Comparison of ENCODE assay signal across 21 mouse cellular contexts in the genomic region with DNA sequence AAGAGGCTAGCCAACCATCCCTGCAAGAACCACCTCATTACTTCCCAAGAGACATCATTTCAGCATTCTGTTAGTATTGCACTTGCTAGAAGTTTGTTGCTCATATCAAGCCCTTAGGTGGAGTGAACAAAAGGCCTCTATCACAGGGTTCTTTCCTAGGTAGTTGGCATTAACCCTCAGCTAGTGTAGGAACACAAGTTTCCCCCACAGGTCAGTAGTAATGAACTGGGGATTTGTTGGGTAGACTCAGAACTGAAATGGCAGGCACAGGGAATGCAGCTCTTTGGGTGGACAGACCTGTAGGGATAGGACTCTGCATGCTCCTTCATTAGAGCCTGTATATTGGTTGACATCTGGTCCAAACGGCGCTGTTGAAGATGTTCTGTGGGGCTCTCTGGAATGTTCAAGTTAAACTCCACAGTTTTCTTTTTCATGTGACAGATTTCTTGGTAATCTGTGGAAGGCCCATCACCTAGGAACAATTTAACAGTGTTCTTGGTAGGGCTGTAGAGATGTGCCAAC. TPM values are rescaled to one million over a fixed set of nuclear protein-coding genes. Genes with fewer than 3 reads are reported as not detected.
DNase-seq lines count a peak whose midpoint lies in the region; ATAC-seq and TF ChIP-seq lines count a peak whose summit lies in the region.
"Had no signal": no experiment of that assay in that cellular context is flagged by ENCODE, and none has a peak within 500 bp of the region (broad histone marks: within the 10 kb centered on the region; RNA-seq: fewer than 3 reads in every experiment).

No protein-coding gene starts in this region.

- ATAC-seq in megakaryocyte, adult 5-6 weeks (ENCODE audit: poor library complexity, severe bottlenecking): no peak
- ATAC-seq in liver, embryonic 11.5 days (replicated peaks; ENCODE audit: low FRiP score): no peak
- no peak for ATAC-seq in hindbrain, embryonic 11.5 days (ENCODE audit: low FRiP score)
- ATAC-seq: forebrain, postnatal 0 days had no signal

- 81% methylated on average over 2 of the region's 2 CpGs for WGBS in liver, embryonic 11.5 days
- WGBS in macrophage (ENCODE audit: missing documents): 85% methylated on average over 2 of the region's 2 CpGs
- 88% methylated on average over 2 of the region's 2 CpGs for WGBS in limb, embryonic 10.5 days
- 98% methylated on average over 2 of the region's 2 CpGs for WGBS in hindbrain, embryonic 11.5 days

- TF ChIP-seq EP300 in MEL (IDR thresholded peaks at IDR 0.05; ENCODE audit: low read depth in 1 of 2, low read length in 2 of 2): no peak

- H3K79me2 ChIP-seq in MEL (ENCODE audit: control insufficient read depth, insufficient read depth, low read length, poor library complexity) (peaks cover 25% of the 10 kb centered on the region), macrophage (ENCODE audit: inconsistent target) (peaks cover 40% of the 10 kb centered on the region)

- DNase-seq in MEL (ENCODE audit: low read depth, low spot score): peak; percentile 39
- DNase-seq in liver, embryonic 11.5 days (ENCODE audit: low spot score): no peak
- no peak for DNase-seq in limb, embryonic 10.5 days (ENCODE audit: low spot score)
- DNase-seq in hindbrain, embryonic 11.5 days (ENCODE audit: low spot score): no peak
- DNase-seq in ovary, adult 18-20 months (ENCODE audit: low spot score): no peak
- DNase-seq: adrenal gland, adult 8-10 months; cerebellum, postnatal 10 days; forebrain, postnatal 0 days; heart, adult 18-20 months; kidney, adult 8-10 months; left cerebral cortex, postnatal 4 days; lung, adult 2 months had no signal

- peaks cover 33% of the 10 kb centered on the region for H3K36me3 ChIP-seq in megakaryocyte, embryonic 14.5 days (replicated peaks; ENCODE audit: low read length)
- H3K36me3 ChIP-seq in MEL (ENCODE audit: control insufficient read depth in 1 of 2, insufficient read depth in 2 of 2, low read length in 2 of 2) (peaks cover 14 to 30% of the 10 kb centered on the region in 2 experiments), macrophage (ENCODE audit: inconsistent target) (0 out of 2 replicates have a peak, but pooled peaks cover 5% of the 10 kb centered on the region)
- H3K36me3 ChIP-seq in liver, embryonic 11.5 days (ENCODE audit: control insufficient read depth, insufficient read depth, low read length): peaks cover 27% of the 10 kb centered on the region
- peaks cover 30% of the 10 kb centered on the region for H3K36me3 ChIP-seq in limb, embryonic 10.5 days
- peaks cover 6% of the 10 kb centered on the region; the same call in 1 of the 2 replicates for H3K36me3 ChIP-seq in hindbrain, embryonic 11.5 days (ENCODE audit: control insufficient read depth, insufficient read depth, low read length)

- H3K4me2 ChIP-seq in liver, embryonic 11.5 days: no peak overlapping the region
- no peak overlapping the region for H3K4me2 ChIP-seq in hindbrain, embryonic 11.5 days (replicated peaks; ENCODE audit: low read depth, low read length)
- H3K4me2 ChIP-seq: embryonic facial prominence, embryonic 12.5 days; heart, embryonic 15.5 days; midbrain, embryonic 12.5 days; neural tube, embryonic 13.5 days had no signal

- H3K4me1 ChIP-seq in megakaryocyte, embryonic 14.5 days: peaks cover 82% of the 10 kb centered on the region
- peaks cover 7 to 30% of the 10 kb centered on the region in 2 experiments for H3K4me1 ChIP-seq in MEL (ENCODE audit: control insufficient read depth in 1 of 2, insufficient read depth in 2 of 2, low read length in 2 of 2)
- peaks cover 56% of the 10 kb centered on the region for H3K4me1 ChIP-seq in liver, embryonic 11.5 days (replicated peaks; ENCODE audit: control insufficient read depth, insufficient read depth, low read length)
- peaks cover 38% of the 10 kb centered on the region for H3K4me1 ChIP-seq in limb, embryonic 10.5 days
- H3K4me1 ChIP-seq in hindbrain, embryonic 11.5 days (replicated peaks; ENCODE audit: control insufficient read depth, insufficient read depth, low read length): 0 out of 2 replicates have a peak, but pooled peaks cover 2% of the 10 kb centered on the region

- H3K9me3 ChIP-seq in megakaryocyte, embryonic 14.5 days: no peaks in the 10 kb centered on the region
- no peaks in the 10 kb centered on the region for H3K9me3 ChIP-seq in MEL (replicated peaks; ENCODE audit: insufficient read depth, low read length)
- H3K9me3 ChIP-seq in liver, embryonic 11.5 days (ENCODE audit: control insufficient read depth, low read length): no peaks in the 10 kb centered on the region
- no peaks in the 10 kb centered on the region for H3K9me3 ChIP-seq in limb, embryonic 10.5 days (replicated peaks)
- H3K9me3 ChIP-seq in hindbrain, embryonic 11.5 days (ENCODE audit: control insufficient read depth, low read length): no peaks in the 10 kb centered on the region
- H3K9me3 ChIP-seq: embryonic facial prominence, embryonic 12.5 days; heart, embryonic 15.5 days; midbrain, embryonic 12.5 days; neural tube, embryonic 13.5 days had no signal

- TF ChIP-seq RAD21 in MEL (IDR thresholded peaks at IDR 0.05; ENCODE audit: low read depth, low read length): no peak

- H3K4me3 ChIP-seq in megakaryocyte, embryonic 14.5 days (replicated peaks): peak overlapping the region; percentile 77
- H3K4me3 ChIP-seq in MEL (ENCODE audit: control insufficient read depth in 1 of 2, insufficient read depth in 1 of 2, low read depth in 2 of 2, low read length in 2 of 2): no peak overlapping the region
- no peak overlapping the region for H3K4me3 ChIP-seq in liver, embryonic 11.5 days (ENCODE audit: low read depth, low read length)
- H3K4me3 ChIP-seq in macrophage (ENCODE audit: inconsistent target): no peak overlapping the region; the same call in 1 of the 2 replicates
- H3K4me3 ChIP-seq in limb, embryonic 10.5 days: no peak overlapping the region
- no peak overlapping the region for H3K4me3 ChIP-seq in hindbrain, embryonic 11.5 days (ENCODE audit: low read depth, low read length)
- H3K4me3 ChIP-seq: embryonic facial prominence, embryonic 12.5 days; heart, embryonic 15.5 days; midbrain, embryonic 12.5 days; neural tube, embryonic 13.5 days had no signal

- H3K27ac ChIP-seq in MEL (ENCODE audit: control insufficient read depth, low read depth, low read length) (no peak overlapping the region), macrophage (peak overlapping the region; percentile 94)
- peak overlapping the region; percentile 43; the same call in 1 of the 2 replicates for H3K27ac ChIP-seq in liver, embryonic 11.5 days (ENCODE audit: low read depth, low read length)
- no peak overlapping the region for H3K27ac ChIP-seq in limb, embryonic 10.5 days
- H3K27ac ChIP-seq in hindbrain, embryonic 11.5 days (ENCODE audit: low read depth, low read length): no peak overlapping the region
- H3K27ac ChIP-seq: embryonic facial prominence, embryonic 12.5 days; heart, embryonic 15.5 days; midbrain, embryonic 12.5 days; neural tube, embryonic 13.5 days had no signal

- TF ChIP-seq CTCF in MEL (IDR thresholded peaks at IDR 0.05 in 2 of 3, conservative IDR thresholded peaks at IDR 0.05 in 1 of 3; ENCODE audit: control insufficient read depth in 1 of 3, insufficient read depth in 1 of 3, low read depth in 2 of 3, low read length in 3 of 3, poor library complexity in 1 of 3, severe bottlenecking in 1 of 3): no peak

- no peak overlapping the region for H3K9ac ChIP-seq in MEL (ENCODE audit: control insufficient read depth, low read depth, low read length, poor library complexity, severe bottlenecking)
- H3K9ac ChIP-seq in liver, embryonic 11.5 days (ENCODE audit: low read depth, low read length): no peak overlapping the region
- no peak overlapping the region for H3K9ac ChIP-seq in hindbrain, embryonic 11.5 days (ENCODE audit: low read depth, low read length)
- H3K9ac ChIP-seq: embryonic facial prominence, embryonic 12.5 days; forebrain, postnatal 0 days; heart, embryonic 15.5 days; midbrain, embryonic 12.5 days; neural tube, embryonic 13.5 days had no signal

- peak in 1 of 2 experiments; percentile 28; a peak in 2 of 4 replicates for TF ChIP-seq POLR2A in MEL (IDR thresholded peaks at IDR 0.05; ENCODE audit: control insufficient read depth in 1 of 2, insufficient read depth in 1 of 2, low read depth in 1 of 2, low read length in 2 of 2, poor library complexity in 1 of 2)

- H3K27me3 ChIP-seq in megakaryocyte, embryonic 14.5 days (replicated peaks): peaks cover 4% of the 10 kb centered on the region
- no peaks in the 10 kb centered on the region for H3K27me3 ChIP-seq in MEL (ENCODE audit: control insufficient read depth in 1 of 2, insufficient read depth in 2 of 2, low read length in 2 of 2)
- H3K27me3 ChIP-seq in liver, embryonic 11.5 days (replicated peaks; ENCODE audit: control insufficient read depth, insufficient read depth, low read length): no peaks in the 10 kb centered on the region
- H3K27me3 ChIP-seq in limb, embryonic 10.5 days (ENCODE audit: low read depth, poor library complexity, severe bottlenecking): no peaks in the 10 kb centered on the region
- H3K27me3 ChIP-seq in hindbrain, embryonic 11.5 days (ENCODE audit: control insufficient read depth, insufficient read depth, low read length): no peaks in the 10 kb centered on the region
- H3K27me3 ChIP-seq: embryonic facial prominence, embryonic 12.5 days; heart, embryonic 15.5 days; midbrain, embryonic 12.5 days; neural tube, embryonic 13.5 days had no signal

RNA-seq across cellular contexts. Expression of gene Fth1, which starts 5.6 kb away (rescaled TPM):
- 7,037 and 23,567 TPM in 2 replicates for polyA plus RNA-seq in megakaryocyte, embryonic 14.5 days (2012; ENCODE audit: insufficient read depth, low replicate concordance)
- 1,271 and 1,296 TPM in 2 replicates for total RNA-seq in megakaryocyte, adult 5-6 weeks (2015)
- total RNA-seq in megakaryocyte, adult 5-6 weeks (2017): 513 and 615 TPM in 2 replicates
- 444 and 518 TPM in 2 replicates for total RNA-seq in MEL (2012; rRNA removed)
- polyA plus RNA-seq in MEL (2012; ENCODE audit: insufficient read depth in 1 of 2, insufficient read length in 2 of 2, low read depth in 1 of 2, low replicate concordance in 2 of 2, missing spikeins in 1 of 2) (1,000 to 10,000 TPM; 2,118 to 2,175 TPM), macrophage (2018) (25,011 to 42,260 TPM (median 38,400 TPM) in 3 replicates)
- polyA plus RNA-seq in liver, embryonic 11.5 days (2014; fragmentation: Nextera tagmentation; extraction: Ambion mirVana): 3,796 and 3,887 TPM in 2 replicates
- 1,000 to 10,000 TPM in 25 of 26 experiments, 100 to 1,000 TPM in 1; 839 to 4,643 (median 2,612) TPM for total RNA-seq in macrophage (2018; cell fraction: chromatin; rRNA removed)
- over 10,000 TPM; 27,371 to 77,320 (median 43,339) TPM for total RNA-seq in macrophage (2018; cell fraction: cytosol; rRNA removed)
- total RNA-seq in macrophage (2018; cell fraction: nucleus; rRNA removed): over 10,000 TPM in 4 of 26 experiments, 1,000 to 10,000 TPM in 22; 2,155 to 11,196 (median 6,502) TPM
- polyA plus RNA-seq in limb, embryonic 10.5 days (2016; fragmentation: Nextera tagmentation; extraction: Ambion mirVana): 1,175 and 1,229 TPM in 2 replicates
- polyA plus RNA-seq in hindbrain, embryonic 11.5 days (2014; fragmentation: Nextera tagmentation; extraction: Ambion mirVana): 1,301 and 1,416 TPM in 2 replicates

RNA-seq across cellular contexts. Expression of gene Best1, which starts 15.5 kb away (rescaled TPM):
- polyA plus RNA-seq in megakaryocyte, embryonic 14.5 days (2012; ENCODE audit: insufficient read depth, low replicate concordance): not detected in 2 replicates
- not detected in 2 replicates for total RNA-seq in megakaryocyte, adult 5-6 weeks (2015)
- total RNA-seq in megakaryocyte, adult 5-6 weeks (2017): not detected in 2 replicates
- not detected in 2 replicates for total RNA-seq in MEL (2012; rRNA removed)
- under 1 TPM in 1 of 2 experiments, not detected in 1; 0.08 TPM for polyA plus RNA-seq in MEL (2012; ENCODE audit: insufficient read depth in 1 of 2, insufficient read length in 2 of 2, low read depth in 1 of 2, low replicate concordance in 2 of 2, missing spikeins in 1 of 2)
- polyA plus RNA-seq in liver, embryonic 11.5 days (2014; fragmentation: Nextera tagmentation; extraction: Ambion mirVana): 0.31 and 0.59 TPM in 2 replicates
- 1 to 10 TPM in 8 of 26 experiments, under 1 TPM in 17, not detected in 1; 0.25 to 4.7 (median 0.74) TPM for total RNA-seq in macrophage (2018; cell fraction: chromatin; rRNA removed)
- 1 to 10 TPM in 9 of 26 experiments, under 1 TPM in 17; 0.35 to 1.7 (median 0.84) TPM for total RNA-seq in macrophage (2018; cell fraction: cytosol; rRNA removed)
- 1 to 10 TPM in 13 of 26 experiments, under 1 TPM in 12, not detected in 1; 0.34 to 3.0 (median 1.1) TPM for total RNA-seq in macrophage (2018; cell fraction: nucleus; rRNA removed)
- 0.11 to 1.8 TPM (median 0.22 TPM) in 3 replicates for polyA plus RNA-seq in macrophage (2018)
- 2.3 TPM in 2 replicates for polyA plus RNA-seq in limb, embryonic 10.5 days (2016; fragmentation: Nextera tagmentation; extraction: Ambion mirVana)
- polyA plus RNA-seq in hindbrain, embryonic 11.5 days (2014; fragmentation: Nextera tagmentation; extraction: Ambion mirVana): 0.91 and 1.1 TPM in 2 replicates
- total RNA-seq: hematopoietic stem cell, adult 5-6 weeks; monocyte, adult 5-6 weeks had no signal

RNA-seq across cellular contexts. Expression of gene Rab3il1, which starts 15.5 kb away (rescaled TPM):
- polyA plus RNA-seq in megakaryocyte, embryonic 14.5 days (2012; ENCODE audit: insufficient read depth, low replicate concordance): 2.0 and 8.8 TPM in 2 replicates
- total RNA-seq in megakaryocyte, adult 5-6 weeks (2015): 3.1 and 5.6 TPM in 2 replicates
- total RNA-seq in megakaryocyte, adult 5-6 weeks (2017): 7.1 and 11.8 TPM in 2 replicates
- total RNA-seq in MEL (2012; rRNA removed): 0.52 and 1.0 TPM in 2 replicates
- polyA plus RNA-seq in MEL (2012; ENCODE audit: insufficient read depth in 1 of 2, insufficient read length in 2 of 2, low read depth in 1 of 2, low replicate concordance in 2 of 2, missing spikeins in 1 of 2) (1 to 10 TPM in 1 of 2 experiments, not detected in 1; 1.4 TPM), macrophage (2018) (97.7 to 161 TPM (median 125 TPM) in 3 replicates)
- polyA plus RNA-seq in liver, embryonic 11.5 days (2014; fragmentation: Nextera tagmentation; extraction: Ambion mirVana): 133 and 137 TPM in 2 replicates
- total RNA-seq in macrophage (2018; cell fraction: chromatin; rRNA removed): 100 to 1,000 TPM in 11 of 26 experiments, 10 to 100 TPM in 14, 1 to 10 TPM in 1; 8.2 to 225 (median 73.2) TPM
- 100 to 1,000 TPM in 17 of 26 experiments, 10 to 100 TPM in 9; 35.4 to 153 (median 124) TPM for total RNA-seq in macrophage (2018; cell fraction: cytosol; rRNA removed)
- 100 to 1,000 TPM in 10 of 26 experiments, 10 to 100 TPM in 16; 23.9 to 194 (median 77.8) TPM for total RNA-seq in macrophage (2018; cell fraction: nucleus; rRNA removed)
- 39.2 and 41.5 TPM in 2 replicates for polyA plus RNA-seq in limb, embryonic 10.5 days (2016; fragmentation: Nextera tagmentation; extraction: Ambion mirVana)
- polyA plus RNA-seq in hindbrain, embryonic 11.5 days (2014; fragmentation: Nextera tagmentation; extraction: Ambion mirVana): 35.7 and 35.9 TPM in 2 replicates

RNA-seq across cellular contexts. Expression of gene Fads3, which starts 55.4 kb away (rescaled TPM):
- 3.6 and 19.1 TPM in 2 replicates for polyA plus RNA-seq in megakaryocyte, embryonic 14.5 days (2012; ENCODE audit: insufficient read depth, low replicate concordance)
- 0.76 and 0.91 TPM in 2 replicates for total RNA-seq in megakaryocyte, adult 5-6 weeks (2015)
- 1.8 and 1.9 TPM in 2 replicates for total RNA-seq in megakaryocyte, adult 5-6 weeks (2017)
- 1.4 and 2.3 TPM in 2 replicates for total RNA-seq in MEL (2012; rRNA removed)
- polyA plus RNA-seq in MEL (2012; ENCODE audit: insufficient read depth in 1 of 2, insufficient read length in 2 of 2, low read depth in 1 of 2, low replicate concordance in 2 of 2, missing spikeins in 1 of 2) (10 to 100 TPM in 1 of 2 experiments, not detected in 1; 11.2 TPM), macrophage (2018) (2.4 to 3.4 TPM (median 2.4 TPM) in 3 replicates)
- polyA plus RNA-seq in liver, embryonic 11.5 days (2014; fragmentation: Nextera tagmentation; extraction: Ambion mirVana): 7.2 and 7.3 TPM in 2 replicates
- total RNA-seq in macrophage (2018; cell fraction: chromatin; rRNA removed): 10 to 100 TPM in 16 of 26 experiments, 1 to 10 TPM in 9, under 1 TPM in 1; 0.68 to 64.4 (median 14.8) TPM
- 1 to 10 TPM; 1.2 to 4.0 (median 2.3) TPM for total RNA-seq in macrophage (2018; cell fraction: cytosol; rRNA removed)
- 10 to 100 TPM in 10 of 26 experiments, 1 to 10 TPM in 15, under 1 TPM in 1; 0.92 to 26.0 (median 8.6) TPM for total RNA-seq in macrophage (2018; cell fraction: nucleus; rRNA removed)
- polyA plus RNA-seq in limb, embryonic 10.5 days (2016; fragmentation: Nextera tagmentation; extraction: Ambion mirVana): 2.4 and 3.2 TPM in 2 replicates
- 5.7 and 5.8 TPM in 2 replicates for polyA plus RNA-seq in hindbrain, embryonic 11.5 days (2014; fragmentation: Nextera tagmentation; extraction: Ambion mirVana)
- total RNA-seq: monocyte, adult 5-6 weeks had no signal

Comparison
In these comparisons a context has a peak if more than half of its experiments do, and no peak if none do; other contexts are left out.
1. H3K27ac ChIP-seq: peak in liver, embryonic 11.5 days (single experiment) and macrophage (single experiment); none in MEL (single experiment), limb, embryonic 10.5 days (single experiment) and hindbrain, embryonic 11.5 days (single experiment).